Mouse (Mus musculus) testis, adult 2 months (tissue): ENCODE measurements around the gene Tacc3. TPM values are rescaled to one million over a fixed set of nuclear protein-coding genes. Genes with fewer than 3 reads are reported as not detected.

Experiments
- H3K27ac ChIP-seq: fragments of 200-500 bp; 2 replicates; pipeline ENCODE4 v1.5.1; 2012; ENCODE audit warnings: low read depth, low read length; ENCODE audit not compliant: control insufficient read depth, insufficient read depth
- H3K27me3 ChIP-seq: fragments of 200-500 bp; 2 replicates; pipeline ENCODE4 v1.6.1; 2012; ENCODE audit warnings: mild to moderate bottlenecking, low read length, moderate library complexity; ENCODE audit not compliant: control insufficient read depth, insufficient read depth
- H3K36me3 ChIP-seq: fragments of 200-500 bp; 2 replicates; pipeline ENCODE4 v1.6.1; 2012; ENCODE audit warnings: mild to moderate bottlenecking, low read length; ENCODE audit not compliant: control insufficient read depth, insufficient read depth
- H3K4me1 ChIP-seq: fragments of 200-500 bp; 2 replicates; pipeline ENCODE4 v1.6.1; 2012; ENCODE audit warnings: low read length; ENCODE audit not compliant: control insufficient read depth, insufficient read depth
- H3K4me3 ChIP-seq: fragments of 200-500 bp; 2 replicates; pipeline ENCODE4 v1.5.1; 2012; ENCODE audit warnings: low read depth, mild to moderate bottlenecking, low read length, moderate library complexity, mixed read lengths; ENCODE audit not compliant: control insufficient read depth
- CTCF ChIP-seq: fragments of 200-500 bp; IDR thresholded peaks from 2 replicates; pipeline ENCODE4 v1.5.1; 2012; ENCODE audit warnings: low read depth, mild to moderate bottlenecking, inconsistent platforms, low read length, moderate library complexity; ENCODE audit not compliant: control insufficient read depth, insufficient read depth, insufficient replicate concordance
- POLR2A ChIP-seq: fragments of 200-500 bp; IDR thresholded peaks from 2 replicates; pipeline ENCODE4 v1.6.1; 2012; ENCODE audit warnings: low read depth, mild to moderate bottlenecking, inconsistent platforms, low read length, moderate library complexity; ENCODE audit not compliant: control insufficient read depth
- polyA plus RNA-seq: library from polyadenylated mRNA; depleted of rRNA; stranded (reverse); fragments of >200 nt; gene quantifications from 2 replicates; pipeline ENCODE4 v1.2.3, GENCODE M21; 2012

Tacc3 gene
- polyA plus RNA-seq, 1 experiment, result 42.8 TPM

DNA sequence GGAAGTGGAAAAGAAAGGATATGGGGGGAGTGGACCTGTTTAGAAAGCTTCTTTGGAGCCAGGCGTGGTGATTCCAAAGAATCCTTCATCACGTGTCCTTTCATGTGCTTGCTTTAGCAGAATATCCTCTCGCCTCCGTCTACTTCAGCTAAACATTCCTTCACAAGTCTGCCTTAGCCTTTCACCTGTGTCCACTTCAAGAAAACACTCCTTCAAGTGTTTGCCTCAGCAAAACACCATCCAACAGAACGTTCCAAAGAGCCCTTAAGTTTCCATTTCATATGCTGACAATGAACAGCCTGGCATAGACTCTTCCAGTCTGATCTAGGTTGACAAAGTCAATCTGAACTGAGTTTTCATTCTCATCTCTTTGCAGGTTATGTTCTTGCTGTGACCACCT, 20.3 kb downstream of the Tacc3 start:
- no peak overlapping the region for H3K27ac ChIP-seq
- no peaks in the 10 kb centered on the region; the same call in 1 of the 2 replicates for H3K4me1 ChIP-seq
- H3K36me3 ChIP-seq, result no peaks in the 10 kb centered on the region
- no peak for TF ChIP-seq CTCF
- no peak for TF ChIP-seq POLR2A
- H3K4me3 ChIP-seq, result no peak overlapping the region
- no peaks in the 10 kb centered on the region for H3K27me3 ChIP-seq

DNA sequence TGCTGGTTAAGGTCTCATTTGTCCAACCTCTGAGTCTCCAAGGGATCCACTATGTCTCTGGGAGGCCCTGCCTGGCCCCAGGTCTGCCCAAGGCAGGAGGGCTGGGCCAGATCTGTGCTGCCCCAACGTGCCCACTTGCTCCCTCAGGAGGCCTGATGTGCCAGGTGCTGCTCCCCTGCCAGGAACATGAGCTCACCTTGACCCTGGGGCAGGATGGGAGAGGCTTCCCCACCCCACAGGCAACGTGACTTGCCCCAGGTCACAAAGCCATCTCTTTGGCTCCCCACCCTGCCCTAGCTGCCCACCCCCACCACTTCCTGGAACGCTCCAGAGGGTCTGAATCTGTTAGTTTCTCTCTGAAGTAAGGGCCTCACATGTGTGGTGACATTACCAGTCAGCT, 23.1 kb downstream of the Tacc3 start:
- Histone ChIP-seq H3K4me1 (no peaks in the 10 kb centered on the region; the same call in 1 of the 2 replicates), H3K4me3 (no peak overlapping the region), H3K27ac (no peak overlapping the region), H3K27me3 (no peaks in the 10 kb centered on the region), H3K36me3 (no peaks in the 10 kb centered on the region)
- TF ChIP-seq POLR2A, result no peak
- TF ChIP-seq CTCF, result no peak

- Histone ChIP-seq H3K4me3 (no peak overlapping the region), H3K27ac (no peak overlapping the region), H3K4me1 (no peaks in the 10 kb centered on the region; the same call in 1 of the 2 replicates), H3K36me3 (no peaks in the 10 kb centered on the region), H3K27me3 (no peaks in the 10 kb centered on the region)
- TF ChIP-seq CTCF (no peak), POLR2A (no peak)
Observed at GRCm38 (mm10) chr5:33681611-33682388, 23.9 kb downstream of the Tacc3 start.

DNA sequence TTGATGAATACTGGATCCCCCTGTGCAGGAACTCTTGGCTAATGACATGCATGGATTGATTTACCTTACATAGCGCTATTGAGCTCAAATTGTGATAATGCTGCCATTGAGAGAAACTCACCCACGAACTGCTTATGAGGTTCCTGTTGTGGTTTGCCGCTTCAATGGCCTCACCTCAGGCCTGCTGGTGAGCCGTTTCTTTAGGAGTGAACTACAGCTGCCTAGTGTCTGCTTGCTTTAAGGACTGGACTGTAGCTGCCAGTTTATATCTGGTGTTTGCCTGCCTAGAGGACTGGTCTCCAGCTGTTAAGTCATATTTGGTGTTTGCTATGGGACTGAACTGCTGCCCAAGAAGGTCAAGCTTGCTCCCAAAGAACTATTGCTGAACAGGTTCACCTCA, 25.0 kb downstream of the Tacc3 start:
- no peaks in the 10 kb centered on the region for H3K36me3 ChIP-seq
- no peaks in the 10 kb centered on the region; the same call in 1 of the 2 replicates for H3K4me1 ChIP-seq
- no peaks in the 10 kb centered on the region for H3K27me3 ChIP-seq
- H3K4me3 ChIP-seq, result no peak overlapping the region
- TF ChIP-seq POLR2A (no peak), CTCF (no peak)
- H3K27ac ChIP-seq, result no peak overlapping the region

GRCm38 (mm10) chr5:33683897-33684652, 26.1 kb downstream of the Tacc3 start:
- no peaks in the 10 kb centered on the region for H3K36me3 ChIP-seq
- H3K27me3 ChIP-seq, result no peaks in the 10 kb centered on the region
- no peak overlapping the region for H3K4me3 ChIP-seq
- H3K4me1 ChIP-seq, result no peaks in the 10 kb centered on the region; the same call in 1 of the 2 replicates
- TF ChIP-seq CTCF (no peak; the same call in 1 of the 2 replicates), POLR2A (no peak)
- H3K27ac ChIP-seq, result no peak overlapping the region

- H3K27ac ChIP-seq, result no peak overlapping the region
Observed at GRCm38 (mm10) chr5:33684932-33685331, 27.0 kb downstream of the Tacc3 start.

DNA sequence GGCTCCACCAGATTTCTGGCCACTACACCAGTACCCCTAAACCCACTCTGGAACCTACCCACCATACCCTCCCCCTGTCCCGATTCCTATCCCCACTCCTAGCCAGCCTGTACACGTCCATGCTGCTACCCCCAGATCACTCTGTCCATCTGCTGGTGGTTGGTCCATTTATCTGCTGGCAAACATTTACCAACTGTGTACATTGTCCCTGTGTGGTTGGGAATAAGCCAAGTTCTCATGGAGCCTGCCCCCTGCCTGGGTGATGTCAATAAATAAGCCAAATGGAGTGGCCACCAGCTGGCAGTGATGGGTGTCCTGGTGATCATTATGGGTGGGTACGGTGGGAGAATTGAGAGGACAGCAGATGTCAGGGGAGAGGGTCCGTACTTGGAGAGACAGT, 29.2 kb downstream of the Tacc3 start:
- Histone ChIP-seq H3K27ac (no peak overlapping the region), H3K27me3 (no peaks in the 10 kb centered on the region), H3K4me1 (peaks cover 1% of the 10 kb centered on the region), H3K36me3 (no peaks in the 10 kb centered on the region), H3K4me3 (no peak overlapping the region)
- TF ChIP-seq POLR2A, result no peak

More at GRCm38 (mm10) chr5:33684932-33685331, 27.0 kb downstream of the Tacc3 start:
- TF ChIP-seq CTCF (no peak), POLR2A (no peak)
- no peaks in the 10 kb centered on the region for H3K36me3 ChIP-seq
- H3K27me3 ChIP-seq, result no peaks in the 10 kb centered on the region
- no peak overlapping the region for H3K4me3 ChIP-seq
- H3K4me1 ChIP-seq, result no peaks in the 10 kb centered on the region; the same call in 1 of the 2 replicates
